Mouse (Mus musculus): ENCODE measurements around the gene Lrrc66.

Lrrc66 gene

GRCm38 (mm10) chr5:73558756-73559155 is 73.6 kb downstream of the Lrrc66 start:
- no peak for DNase-seq (ENCODE audit: low spot score in 2 of 2)

GRCm38 (mm10) chr5:73556733-73557425 is 75.4 kb downstream of the Lrrc66 start:
- no peak for DNase-seq (ENCODE audit: low spot score in 2 of 2)

Measured in right cerebral cortex, postnatal 10 days (tissue).